Mouse (Mus musculus) embryonic facial prominence, embryonic 11.5 days (tissue): Measurements from ENCODE around the gene Otx2. TPM values are rescaled to one million over a fixed set of nuclear protein-coding genes. Genes with fewer than 3 reads are reported as not detected.

Experiments
- ATAC-seq: fragments of 200-750 bp; cut with Nextera tagmentation; replicated peaks from 2 replicates; pipeline ENCODE4 v1.8.0; 2017; ENCODE audit warnings: low read depth; ENCODE audit not compliant: insufficient number of reproducible peaks, low FRiP score, low TSS enrichment
- DNase-seq: peaks from one replicate; pipeline ENCODE4 v3.0.0-alpha.2; 2015; ENCODE audit warnings: low spot score
- H3K27ac ChIP-seq: fragments of 300-500 bp; sonication (generic); replicated peaks from 2 replicates; pipeline ENCODE4 v1.5.1; 2014; ENCODE audit warnings: mild to moderate bottlenecking, low read depth, low read length, control low read depth
- H3K27me3 ChIP-seq: fragments of 300-500 bp; sonication (generic); 2 replicates; pipeline ENCODE4 v1.6.1; 2014; ENCODE audit warnings: mild to moderate bottlenecking, low read length, moderate library complexity, mixed read lengths; ENCODE audit not compliant: control insufficient read depth, insufficient read depth
- H3K36me3 ChIP-seq: fragments of 300-500 bp; sonication (generic); replicated peaks from 2 replicates; pipeline ENCODE4 v1.6.1; 2014; ENCODE audit warnings: low read depth, mild to moderate bottlenecking, low read length, moderate library complexity, mixed read lengths; ENCODE audit not compliant: control insufficient read depth, insufficient read depth
- H3K4me1 ChIP-seq: fragments of 300-500 bp; sonication (generic); 2 replicates; pipeline ENCODE4 v1.6.1; 2014; ENCODE audit warnings: low read length, mixed read lengths; ENCODE audit not compliant: control insufficient read depth, insufficient read depth
- H3K4me2 ChIP-seq: fragments of 300-500 bp; sonication (generic); 2 replicates; pipeline ENCODE4 v1.6.1; 2014; ENCODE audit warnings: low read depth, mild to moderate bottlenecking, control low read depth, low read length, moderate library complexity
- H3K4me3 ChIP-seq: fragments of 300-500 bp; sonication (generic); 2 replicates; pipeline ENCODE4 v1.5.1; 2014; ENCODE audit warnings: low read depth, low read length, control low read depth
- H3K9ac ChIP-seq: fragments of 300-500 bp; sonication (generic); replicated peaks from 2 replicates; pipeline ENCODE4 v1.6.1; 2014; ENCODE audit warnings: mild to moderate bottlenecking, control low read depth, low read length
- H3K9me3 ChIP-seq: fragments of 300-500 bp; sonication (generic); replicated peaks from 2 replicates; pipeline ENCODE4 v1.6.1; 2016; ENCODE audit warnings: mild to moderate bottlenecking, low read length, inconsistent platforms, mixed read lengths; ENCODE audit not compliant: control insufficient read depth
- WGBS: fragments of 180-500 bp; shearing (Covaris S2); extraction: QIAGEN DNeasy Blood & Tissue Kit; methylation state at CpG from one replicate; pipeline ENCODE4 v1.1.7; 2014; 5-methylcytosine and 5-hydroxymethylcytosine counted together
- polyA plus RNA-seq: library from polyadenylated mRNA; unstranded; fragments of >200 nt; fragmentation: Nextera tagmentation; extraction: Ambion mirVana; gene quantifications from 2 replicates; pipeline ENCODE4 v1.2.1, GENCODE M21; 2014

Gene Otx2
- polyA plus RNA-seq, 1 experiment from 2014 or later, result 20.5 TPM

GRCm38 (mm10) chr14:48667396-48667795 is 6.2 kb downstream of the Otx2 start:
- peaks cover 40% of the 10 kb centered on the region for H3K27me3 ChIP-seq
- peak; percentile 68 for DNase-seq
- no peak overlapping the region for H3K9ac ChIP-seq
- H3K4me3 ChIP-seq, result no peak overlapping the region
- no peak for ATAC-seq
- no peaks in the 10 kb centered on the region for H3K9me3 ChIP-seq
- no peak overlapping the region for H3K27ac ChIP-seq
- H3K4me2 ChIP-seq, result no peak overlapping the region
- H3K4me1 ChIP-seq, result no peaks in the 10 kb centered on the region; the same call in 1 of the 2 replicates
- under 1% methylated on average over 12 of the region's 12 CpGs for WGBS
- no peaks in the 10 kb centered on the region for H3K36me3 ChIP-seq

- Histone ChIP-seq H3K4me1 (no peaks in the 10 kb centered on the region; the same call in 1 of the 2 replicates), H3K27ac (no peak overlapping the region), H3K9ac (peak overlapping the region; percentile 47), H3K4me2 (no peak overlapping the region; the same call in 1 of the 2 replicates), H3K27me3 (peaks cover 46% of the 10 kb centered on the region), H3K4me3 (peak overlapping the region; percentile 29), H3K9me3 (no peaks in the 10 kb centered on the region), H3K36me3 (no peaks in the 10 kb centered on the region)
- DNase-seq (peak; percentile 48), ATAC-seq (no peak)
- under 1% methylated on average over 19 of the region's 19 CpGs for WGBS
Measured at GRCm38 (mm10) chr14:48666771-48667170, 6.8 kb downstream of the Otx2 start.

GRCm38 (mm10) chr14:48665816-48666661 is 7.6 kb downstream of the Otx2 start:
- DNase-seq (peak; percentile 52), ATAC-seq (peak; percentile 16; the same call in 1 of the 2 replicates)
- H3K9me3 ChIP-seq, result no peaks in the 10 kb centered on the region
- under 1% methylated on average over 52 of the region's 52 CpGs for WGBS
- peak overlapping the region; percentile 11; the same call in 1 of the 2 replicates for H3K4me2 ChIP-seq
- H3K4me1 ChIP-seq, result no peaks in the 10 kb centered on the region; the same call in 1 of the 2 replicates
- peak overlapping the region; percentile 29 for H3K4me3 ChIP-seq
- no peaks in the 10 kb centered on the region for H3K36me3 ChIP-seq
- H3K27me3 ChIP-seq, result peaks cover 49% of the 10 kb centered on the region
- H3K27ac ChIP-seq, result no peak overlapping the region; the same call in 1 of the 2 replicates
- peak overlapping the region; percentile 47 for H3K9ac ChIP-seq

GRCm38 (mm10) chr14:48664841-48665815 is 8.5 kb downstream of the Otx2 start:
- Histone ChIP-seq H3K4me2 (peak overlapping the region; percentile 10), H3K4me1 (no peaks in the 10 kb centered on the region; the same call in 1 of the 2 replicates), H3K9ac (peak overlapping the region; percentile 18)

GRCm38 (mm10) chr14:48664001-48664810 is 9.4 kb downstream of the Otx2 start:
- no peaks in the 10 kb centered on the region for H3K9me3 ChIP-seq

More at GRCm38 (mm10) chr14:48664841-48665815, 8.5 kb downstream of the Otx2 start:
- Histone ChIP-seq H3K27ac (no peak overlapping the region; the same call in 1 of the 2 replicates), H3K36me3 (no peaks in the 10 kb centered on the region), H3K4me3 (peak overlapping the region; percentile 29), H3K9me3 (no peaks in the 10 kb centered on the region), H3K27me3 (peaks cover 53% of the 10 kb centered on the region)
- ATAC-seq (0 out of 2 replicates have a peak, but pooled peaks have one; percentile 58), DNase-seq (peak; percentile 61)
- WGBS, result under 1% methylated on average over 50 of the region's 50 CpGs

GRCm38 (mm10) chr14:48663531-48663930 is 10.1 kb downstream of the Otx2 start:
- H3K4me2 ChIP-seq, result 0 out of 2 replicates have a peak overlapping the region, but pooled peaks have one; percentile 7
- WGBS, result 2% methylated on average over 4 of the region's 4 CpGs
- H3K9me3 ChIP-seq, result no peaks in the 10 kb centered on the region
- H3K27ac ChIP-seq, result no peak overlapping the region
- no peaks in the 10 kb centered on the region; the same call in 1 of the 2 replicates for H3K4me1 ChIP-seq
- ATAC-seq (no peak), DNase-seq (no peak)
- no peak overlapping the region for H3K9ac ChIP-seq
- H3K4me3 ChIP-seq, result no peak overlapping the region
- H3K27me3 ChIP-seq, result peaks cover 54% of the 10 kb centered on the region
- H3K36me3 ChIP-seq, result no peaks in the 10 kb centered on the region

More at GRCm38 (mm10) chr14:48664001-48664810, 9.4 kb downstream of the Otx2 start:
- 2% methylated on average over 14 of the region's 14 CpGs for WGBS
- Histone ChIP-seq H3K27me3 (peaks cover 54% of the 10 kb centered on the region), H3K4me1 (no peaks in the 10 kb centered on the region; the same call in 1 of the 2 replicates), H3K4me2 (no peak overlapping the region), H3K9ac (peak overlapping the region; percentile 18; the same call in 1 of the 2 replicates), H3K4me3 (peak overlapping the region; percentile 29), H3K27ac (no peak overlapping the region), H3K36me3 (no peaks in the 10 kb centered on the region)
- ATAC-seq (no peak), DNase-seq (peak; percentile 51)
